Mouse (Mus musculus) testis, adult 2 months (tissue): ENCODE measurements around the gene Adprm.

ENCODE experiments used
- CTCF ChIP-seq: fragments of 200-500 bp; IDR thresholded peaks from 2 replicates; pipeline ENCODE4 v1.5.1; 2012; ENCODE audit warnings: low read depth, mild to moderate bottlenecking, inconsistent platforms, low read length, moderate library complexity; ENCODE audit not compliant: control insufficient read depth, insufficient read depth, insufficient replicate concordance
- POLR2A ChIP-seq: fragments of 200-500 bp; IDR thresholded peaks from 2 replicates; pipeline ENCODE4 v1.6.1; 2012; ENCODE audit warnings: low read depth, mild to moderate bottlenecking, inconsistent platforms, low read length, moderate library complexity; ENCODE audit not compliant: control insufficient read depth

- TF ChIP-seq CTCF, result peak; percentile 22; the same call in 1 of the 2 replicates
- TF ChIP-seq POLR2A, result no peak
These were observed 33.1 kb upstream of the Adprm start for GRCm38 (mm10) chr11:67085489-67085888.
